Mouse (Mus musculus) small intestine, adult 2 months (tissue): ENCODE data around the gene Zmynd8.

Source experiments
- CTCF ChIP-seq: fragments of 200-500 bp; IDR thresholded peaks from 2 replicates; pipeline ENCODE4 v1.5.1; 2012; ENCODE audit warnings: low read depth, mild to moderate bottlenecking, control low read depth, inconsistent platforms, low read length, moderate library complexity, mixed read lengths; ENCODE audit not compliant: insufficient replicate concordance, insufficient read length; ENCODE audit errors: extremely low read depth
- POLR2A ChIP-seq: fragments of 200-500 bp; IDR thresholded peaks from 2 replicates; pipeline ENCODE4 v1.6.1; 2012; ENCODE audit warnings: low read depth, mild to moderate bottlenecking, control low read depth, inconsistent platforms, low read length, moderate library complexity

- TF ChIP-seq POLR2A = no peak
- no peak for TF ChIP-seq CTCF
Observed at GRCm38 (mm10) chr2:165834601-165835000, 64.2 kb downstream of the Zmynd8 start.
